Mouse (Mus musculus): ENCODE measurements around the gene Pros1. TPM values are rescaled to one million over a fixed set of nuclear protein-coding genes. Genes with fewer than 3 reads are reported as not detected.

The Pros1 gene
- total RNA-seq, 2 experiments from 2014 or later = 2.5 to 4.5 TPM

Other genes starting within 250 kb of the Pros1 start
- 7.9 and 16.5 TPM in 2 replicates for gene Nsun3, start 67.5 kb upstream of the Pros1 start, total RNA-seq (2015; ENCODE audit: low replicate concordance)
- gene Nsun3, start 67.5 kb upstream of the Pros1 start, total RNA-seq (2017; ENCODE audit: low replicate concordance) = 5.9 and 8.2 TPM in 2 replicates
- gene Stx19, start 39.6 kb upstream of the Pros1 start, total RNA-seq (2015; ENCODE audit: low replicate concordance) = not detected in 2 replicates
- not detected in 2 replicates for gene Stx19, start 39.6 kb upstream of the Pros1 start, total RNA-seq (2017; ENCODE audit: low replicate concordance)
- 0.19 and 0.84 TPM in 2 replicates for gene Arl13b, start 7.3 kb upstream of the Pros1 start, total RNA-seq (2015; ENCODE audit: low replicate concordance)
- gene Arl13b, start 7.3 kb upstream of the Pros1 start, total RNA-seq (2017; ENCODE audit: low replicate concordance) = 2.4 and 2.5 TPM in 2 replicates

Measured in erythroblast, adult 5-6 weeks (primary cell).